Mouse (Mus musculus): ENCODE results near the gene Gstm2. TPM values are rescaled to one million over a fixed set of nuclear protein-coding genes. Genes with fewer than 3 reads are reported as not detected.

Gstm2 gene
- 100 to 1,000 TPM; 214 to 222 TPM for total RNA-seq (2021)
- polyA plus RNA-seq (2012; rRNA removed): 169 and 280 TPM in 2 replicates
- long read RNA-seq, transcript Gstm2-201 (8 exons, 1,064 nt): major isoform, 189 of 225 reads
- long read RNA-seq, partial matches to known transcripts: 16 of 225 reads
- long read RNA-seq, other reads (novel, unspliced or antisense): 20 of 225 reads

- 0 out of 2 replicates have a peak within 1 kb of the TSS, but pooled peaks have one; percentile 23 for H3K9ac ChIP-seq (ENCODE audit: low read depth, low read length)
- H3K36me3 ChIP-seq (ENCODE audit: control insufficient read depth, insufficient read depth, low read length): no peaks in the 10 kb centered on the region
- peak within 1 kb of the TSS; percentile 78 for H3K27ac ChIP-seq
- no peaks in the 10 kb centered on the region for H3K27me3 ChIP-seq (ENCODE audit: control insufficient read depth, insufficient read depth, low read length)
- WGBS: 37% methylated on average over 8 of the region's 8 CpGs
- no peaks in the 10 kb centered on the region for H3K79me2 ChIP-seq (replicated peaks; ENCODE audit: control insufficient read depth, insufficient read depth, low read length)
- no peak for TF ChIP-seq CTCF (IDR thresholded peaks at IDR 0.05)
- peak; percentile 66 for TF ChIP-seq POLR2A (IDR thresholded peaks at IDR 0.05; ENCODE audit: insufficient read depth, low read depth, low read length)
- TF ChIP-seq EP300 (IDR thresholded peaks at IDR 0.05; ENCODE audit: insufficient read depth, low read depth, low read length): 0 out of 2 replicates have a peak, but pooled peaks have one; percentile 48
- intact Hi-C loops (cut with DNase I): no loop called here
- DNase-seq: peak; percentile 68 to 80
- peaks cover 14% of the 10 kb centered on the region for H3K4me1 ChIP-seq (ENCODE audit: control insufficient read depth, insufficient read depth, low read length)
- peak within 1 kb of the TSS; percentile 40 for H3K4me3 ChIP-seq
Measured at GRCm38 (mm10) chr3:107986041-107986562, at the start of gene Gstm2. Gene Gstm2 (minus strand): TSS chr3:107986453.

- intact Hi-C loops (cut with DNase I): no loop called here
- no peak overlapping the region for H3K27ac ChIP-seq
- no peak overlapping the region for H3K9ac ChIP-seq (ENCODE audit: low read depth, low read length)
- H3K36me3 ChIP-seq (ENCODE audit: control insufficient read depth, insufficient read depth, low read length): no peaks in the 10 kb centered on the region
- no peak overlapping the region for H3K4me3 ChIP-seq
- 44% methylated on average over 5 of the region's 5 CpGs for WGBS
- TF ChIP-seq POLR2A (IDR thresholded peaks at IDR 0.05; ENCODE audit: insufficient read depth, low read depth, low read length): no peak
- no peak for TF ChIP-seq CTCF (IDR thresholded peaks at IDR 0.05)
- no peak for TF ChIP-seq EP300 (IDR thresholded peaks at IDR 0.05; ENCODE audit: insufficient read depth, low read depth, low read length)
- DNase-seq: peak in 1 of 2 experiments; percentile 53
- no peaks in the 10 kb centered on the region for H3K79me2 ChIP-seq (replicated peaks; ENCODE audit: control insufficient read depth, insufficient read depth, low read length)
- H3K27me3 ChIP-seq (ENCODE audit: control insufficient read depth, insufficient read depth, low read length): no peaks in the 10 kb centered on the region
- H3K4me1 ChIP-seq (ENCODE audit: control insufficient read depth, insufficient read depth, low read length): peaks cover 2% of the 10 kb centered on the region
Measured at GRCm38 (mm10) chr3:108033156-108033555, 46.9 kb upstream of the Gstm2 start.

- Histone ChIP-seq H3K9ac (ENCODE audit: low read depth, low read length) (no peak overlapping the region), H3K79me2 (replicated peaks; ENCODE audit: control insufficient read depth, insufficient read depth, low read length) (no peaks in the 10 kb centered on the region), H3K27ac (no peak overlapping the region), H3K36me3 (ENCODE audit: control insufficient read depth, insufficient read depth, low read length) (no peaks in the 10 kb centered on the region), H3K4me1 (ENCODE audit: control insufficient read depth, insufficient read depth, low read length) (peaks cover 2% of the 10 kb centered on the region), H3K4me3 (no peak overlapping the region), H3K27me3 (ENCODE audit: control insufficient read depth, insufficient read depth, low read length) (no peaks in the 10 kb centered on the region)
- no peak for DNase-seq
- intact Hi-C loops (cut with DNase I): no loop called here
- TF ChIP-seq EP300 (IDR thresholded peaks at IDR 0.05; ENCODE audit: insufficient read depth, low read depth, low read length) (no peak), CTCF (IDR thresholded peaks at IDR 0.05) (no peak), POLR2A (IDR thresholded peaks at IDR 0.05; ENCODE audit: insufficient read depth, low read depth, low read length) (no peak)
Measured at GRCm38 (mm10) chr3:108032113-108032512, 45.9 kb upstream of the Gstm2 start.

GRCm38 (mm10) chr3:108028641-108029365 is 42.5 kb upstream of the Gstm2 start:
- intact Hi-C loops (cut with DNase I): no loop called here
- 85% methylated on average over 4 of the region's 4 CpGs for WGBS
- Histone ChIP-seq H3K9ac (ENCODE audit: low read depth, low read length) (no peak overlapping the region), H3K79me2 (replicated peaks; ENCODE audit: control insufficient read depth, insufficient read depth, low read length) (no peaks in the 10 kb centered on the region), H3K36me3 (ENCODE audit: control insufficient read depth, insufficient read depth, low read length) (no peaks in the 10 kb centered on the region), H3K27ac (no peak overlapping the region), H3K4me3 (no peak overlapping the region), H3K4me1 (ENCODE audit: control insufficient read depth, insufficient read depth, low read length) (no peaks in the 10 kb centered on the region), H3K27me3 (ENCODE audit: control insufficient read depth, insufficient read depth, low read length) (no peaks in the 10 kb centered on the region)
- no peak for TF ChIP-seq CTCF (IDR thresholded peaks at IDR 0.05)
- TF ChIP-seq POLR2A (IDR thresholded peaks at IDR 0.05; ENCODE audit: insufficient read depth, low read depth, low read length): no peak
- TF ChIP-seq EP300 (IDR thresholded peaks at IDR 0.05; ENCODE audit: insufficient read depth, low read depth, low read length): no peak
- DNase-seq: no peak

GRCm38 (mm10) chr3:108026597-108026996 is 40.3 kb upstream of the Gstm2 start:
- intact Hi-C loops (cut with DNase I): no loop called here
- DNase-seq: no peak
- no peaks in the 10 kb centered on the region for H3K36me3 ChIP-seq (ENCODE audit: control insufficient read depth, insufficient read depth, low read length)
- no peaks in the 10 kb centered on the region for H3K27me3 ChIP-seq (ENCODE audit: control insufficient read depth, insufficient read depth, low read length)
- no peaks in the 10 kb centered on the region for H3K4me1 ChIP-seq (ENCODE audit: control insufficient read depth, insufficient read depth, low read length)
- no peak overlapping the region for H3K9ac ChIP-seq (ENCODE audit: low read depth, low read length)
- TF ChIP-seq EP300 (IDR thresholded peaks at IDR 0.05; ENCODE audit: insufficient read depth, low read depth, low read length) (no peak), CTCF (IDR thresholded peaks at IDR 0.05) (no peak), POLR2A (IDR thresholded peaks at IDR 0.05; ENCODE audit: insufficient read depth, low read depth, low read length) (no peak)
- no peaks in the 10 kb centered on the region for H3K79me2 ChIP-seq (replicated peaks; ENCODE audit: control insufficient read depth, insufficient read depth, low read length)
- 85% methylated on average over 1 of the region's 1 CpGs for WGBS
- no peak overlapping the region for H3K4me3 ChIP-seq
- H3K27ac ChIP-seq: no peak overlapping the region

- Histone ChIP-seq H3K4me1 (ENCODE audit: control insufficient read depth, insufficient read depth, low read length) (no peaks in the 10 kb centered on the region), H3K4me3 (no peak overlapping the region), H3K9ac (ENCODE audit: low read depth, low read length) (no peak overlapping the region), H3K36me3 (ENCODE audit: control insufficient read depth, insufficient read depth, low read length) (no peaks in the 10 kb centered on the region), H3K27ac (no peak overlapping the region), H3K79me2 (replicated peaks; ENCODE audit: control insufficient read depth, insufficient read depth, low read length) (no peaks in the 10 kb centered on the region), H3K27me3 (ENCODE audit: control insufficient read depth, insufficient read depth, low read length) (no peaks in the 10 kb centered on the region)
- whole genome bisulfite sequencing: 47% methylated on average over 5 of the region's 5 CpGs
- intact Hi-C loops (cut with DNase I): no loop called here
- TF ChIP-seq CTCF (IDR thresholded peaks at IDR 0.05) (no peak), EP300 (IDR thresholded peaks at IDR 0.05; ENCODE audit: insufficient read depth, low read depth, low read length) (no peak), POLR2A (IDR thresholded peaks at IDR 0.05; ENCODE audit: insufficient read depth, low read depth, low read length) (no peak)
- no peak for DNase-seq
Measured at GRCm38 (mm10) chr3:108026049-108026448, 39.8 kb upstream of the Gstm2 start.

All from heart, adult 2 months (tissue).